Mouse (Mus musculus) frontal cortex, adult 2 months (tissue): ENCODE measurements around the gene Mcl1. TPM values are rescaled to one million over a fixed set of nuclear protein-coding genes. Genes with fewer than 3 reads are reported as not detected.
"Not testable (repeated sequence)": the region's sequence is repeated elsewhere in the genome, so short reads cannot be mapped to it uniquely, and the experiment has no call there.

ENCODE experiments used
- DNase-seq, 2 experiments: peaks; one replicate each; pipeline ENCODE4 v3.0.0; 2022; ENCODE audit warnings: low spot score in 1 of 2; ENCODE audit errors: extremely low spot score in 1 of 2
- polyA plus RNA-seq: library from polyadenylated mRNA; depleted of rRNA; stranded (reverse); fragments of >200 nt; gene quantifications from 2 replicates; pipeline ENCODE4 v1.2.3, GENCODE M21; 2012

The Mcl1 gene
- polyA plus RNA-seq, 1 experiment: 43.3 TPM

DNA sequence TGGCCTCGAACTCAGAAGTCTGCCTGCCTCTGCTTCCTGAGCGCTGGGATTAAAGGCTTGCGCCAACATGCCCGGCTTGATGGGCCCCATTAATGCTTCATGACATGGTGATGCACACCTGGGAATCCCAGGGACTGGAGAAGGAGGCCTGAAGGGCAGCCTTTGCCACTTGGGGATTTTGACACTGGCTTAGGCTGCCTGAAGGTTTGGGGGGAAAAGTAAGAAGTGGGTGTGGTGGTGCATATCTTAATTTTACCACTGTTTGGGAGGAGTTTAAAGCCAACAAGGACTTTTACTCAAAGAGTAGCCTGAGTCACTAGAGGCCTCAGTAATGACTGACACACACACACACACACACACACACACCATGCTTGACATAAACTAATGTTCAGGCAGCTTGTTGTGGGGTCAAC is 6.4 kb downstream of the Mcl1 start:
- DNase-seq: no peak

DNA sequence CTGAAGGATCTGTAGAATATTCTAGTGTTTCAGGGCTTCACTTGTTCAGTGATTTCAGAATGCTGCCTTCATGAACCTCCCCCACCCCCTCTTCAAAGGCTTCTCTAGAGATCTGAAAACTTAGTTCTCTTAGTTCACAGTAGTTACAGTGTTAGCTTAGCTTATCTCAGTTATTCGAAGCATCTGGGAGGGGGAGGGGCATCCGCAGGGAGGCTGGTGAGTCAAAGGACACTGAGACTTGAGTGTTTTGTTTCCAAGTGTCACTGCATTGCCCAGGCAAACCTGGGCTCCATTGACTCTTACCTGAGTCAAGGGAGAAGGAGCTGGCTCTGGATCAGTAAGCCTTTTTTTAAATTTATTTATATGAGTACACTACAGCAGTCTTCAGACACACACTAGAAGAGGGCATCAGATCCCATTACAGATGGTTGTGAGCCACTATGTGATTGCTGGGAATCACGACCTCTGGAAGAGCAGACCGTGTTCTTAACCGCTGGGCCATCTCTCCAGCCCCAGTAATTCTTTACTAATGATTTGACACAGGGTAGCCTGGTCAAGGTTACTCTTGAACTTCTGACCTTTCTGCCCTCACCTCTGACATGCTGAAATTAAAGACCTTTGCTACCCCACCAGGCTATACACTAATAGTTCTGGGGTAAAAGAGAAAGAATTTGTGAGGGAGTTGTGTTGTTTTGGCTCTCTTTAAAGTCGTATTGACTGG is 7.7 kb downstream of the Mcl1 start:
- DNase-seq: no peak

DNA sequence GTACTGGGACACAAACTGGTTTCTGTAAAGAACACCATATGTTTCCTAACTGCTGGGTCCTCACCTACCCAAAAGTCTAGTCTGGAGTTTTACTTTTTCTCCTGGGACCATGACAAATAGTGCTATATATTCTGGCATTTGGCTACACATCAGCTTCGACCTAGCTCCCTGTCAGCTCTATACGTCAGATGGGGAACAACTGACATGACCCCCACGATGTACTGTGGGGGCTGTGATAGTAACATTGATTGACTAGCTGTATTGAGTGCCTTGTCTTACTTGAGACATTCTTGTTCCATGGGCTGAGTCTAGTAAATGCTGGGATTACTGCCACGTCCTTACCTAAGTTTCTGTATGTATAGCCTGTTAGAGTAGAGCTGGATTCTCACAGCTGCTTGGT is 8.9 kb downstream of the Mcl1 start:
- DNase-seq: no peak

DNA sequence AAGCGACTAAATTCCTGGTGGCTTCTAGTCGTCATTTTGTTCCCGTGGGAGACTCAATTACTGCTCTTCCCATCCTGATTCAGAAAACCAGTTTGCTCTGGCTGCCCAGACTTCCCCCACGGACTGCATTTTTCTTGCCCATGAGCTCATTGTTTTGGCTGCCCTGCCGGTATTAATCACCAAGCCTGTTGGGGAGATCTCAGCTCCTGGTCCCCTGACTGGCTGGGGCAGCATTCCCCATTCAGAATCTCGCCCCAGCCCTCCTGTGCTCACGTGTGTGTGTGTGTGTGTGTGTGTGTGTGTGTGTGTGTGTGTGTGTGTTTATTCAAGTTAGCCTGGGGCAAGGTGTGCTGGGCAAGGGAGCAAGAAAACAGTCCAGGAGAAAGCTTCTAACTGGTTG is 9.4 kb downstream of the Mcl1 start:
- DNase-seq: peak in 1 of 2 experiments; percentile 46

DNA sequence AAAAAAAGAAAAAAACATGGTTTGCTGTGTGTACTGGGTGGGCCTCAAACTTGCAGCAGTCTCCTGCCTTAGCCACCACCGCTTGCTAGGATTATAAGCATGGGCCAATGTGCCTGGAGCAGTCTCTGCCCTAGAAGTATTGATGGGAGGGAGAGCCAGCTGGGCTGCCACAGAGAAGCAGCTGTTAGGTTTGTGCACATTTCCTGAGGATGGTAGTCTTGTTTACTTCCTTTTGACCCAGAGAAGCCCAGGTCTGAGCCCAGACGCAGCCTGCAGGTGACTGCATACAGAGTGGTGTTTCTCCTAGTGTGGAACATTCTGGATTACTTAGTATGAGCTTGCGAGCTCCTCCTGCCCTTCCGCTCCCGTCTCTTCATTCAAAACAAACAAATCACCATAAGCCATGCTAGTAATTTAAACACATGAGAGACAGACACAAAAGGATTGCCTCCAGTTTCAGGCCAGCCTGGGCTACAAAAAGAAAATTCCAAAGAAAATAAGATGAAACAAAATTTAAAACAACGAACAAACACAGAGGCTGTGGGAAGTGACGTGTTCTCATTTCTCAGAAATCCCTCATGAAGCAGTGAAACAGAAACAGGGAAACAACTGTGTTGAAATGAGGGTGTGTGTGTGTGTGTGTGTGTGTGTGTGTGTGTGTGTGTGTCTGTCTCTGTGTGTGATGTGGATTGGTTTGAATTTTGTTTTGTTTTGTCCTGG is 10.2 kb downstream of the Mcl1 start:
- no peak for DNase-seq

DNA sequence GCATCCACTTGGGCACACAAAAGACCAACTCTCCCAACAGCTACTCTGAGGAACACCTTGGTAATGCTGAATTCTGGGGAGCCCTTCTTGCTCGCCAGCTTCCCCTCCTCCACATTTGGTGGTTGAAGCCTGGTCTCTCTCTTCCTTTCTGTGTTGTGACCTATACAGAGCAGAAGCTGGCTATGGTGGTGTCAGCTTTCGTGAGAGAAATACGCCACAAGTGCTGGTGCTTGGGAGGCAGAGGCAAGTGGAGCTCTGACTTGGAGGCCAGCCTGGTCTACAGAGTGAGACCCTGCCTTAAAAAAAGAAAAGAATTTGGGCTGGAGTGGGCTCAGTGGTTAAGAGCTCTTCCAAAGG is 10.7 kb downstream of the Mcl1 start:
- DNase-seq: no peak

DNA sequence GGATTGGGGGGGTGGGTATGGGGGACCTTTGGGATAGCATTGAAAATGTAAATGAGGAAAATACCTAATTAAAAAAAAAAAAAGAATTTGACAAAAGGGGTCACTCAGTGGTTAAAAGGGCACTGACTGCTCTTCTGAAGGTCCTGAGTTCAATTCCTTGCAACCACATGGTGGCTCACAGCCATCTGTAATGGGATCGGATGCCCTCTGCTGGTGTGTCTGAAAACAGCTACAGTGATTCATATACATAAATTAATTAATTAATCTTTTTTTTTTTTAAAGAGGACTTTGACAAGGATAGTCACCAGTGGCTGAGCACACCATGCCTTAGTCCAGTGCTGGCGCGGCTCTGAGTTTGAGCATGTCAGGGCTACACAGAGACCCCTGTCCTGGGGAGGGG is 11.8 kb downstream of the Mcl1 start:
- DNase-seq: not testable (repeated sequence)

DNA sequence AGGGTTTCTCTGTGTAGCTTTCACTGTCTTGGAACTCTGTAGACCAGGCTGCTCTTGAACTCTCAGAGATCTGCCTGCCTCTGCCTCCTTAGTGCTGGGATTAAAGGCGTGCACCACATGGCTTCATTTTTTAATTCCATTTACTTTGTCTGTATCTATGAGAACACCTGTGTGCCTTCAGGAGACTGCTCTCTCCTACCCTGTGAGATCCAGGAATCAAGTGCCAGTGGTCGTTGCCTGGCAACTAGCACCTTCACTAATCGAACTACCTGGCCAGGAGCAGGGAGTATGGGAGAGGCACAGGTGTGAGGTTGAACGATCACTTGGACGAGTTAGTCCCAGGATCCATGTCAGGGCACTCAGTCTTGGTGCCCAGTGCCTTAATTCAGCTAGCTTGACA is 12.6 kb downstream of the Mcl1 start:
- no peak for DNase-seq

DNA sequence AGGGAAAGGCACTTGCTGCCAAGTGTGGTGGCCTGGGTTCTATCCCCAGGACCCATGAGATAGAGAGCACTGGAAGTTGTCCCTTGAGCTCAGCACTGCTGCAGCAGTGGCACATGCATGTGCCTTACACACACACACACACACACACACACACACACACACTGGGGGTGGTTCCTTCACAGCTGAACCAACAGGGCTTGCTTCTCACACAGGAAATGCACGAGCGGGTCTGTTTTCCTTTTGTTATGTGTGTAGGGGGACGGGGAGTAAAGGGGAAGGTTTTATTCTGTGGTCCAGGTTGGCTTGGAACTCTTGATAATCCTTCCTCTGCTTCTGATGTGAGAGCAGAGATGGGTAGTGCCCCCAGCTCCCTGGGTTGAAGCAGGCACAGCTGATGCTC is 13.9 kb downstream of the Mcl1 start:
- no peak for DNase-seq

DNA sequence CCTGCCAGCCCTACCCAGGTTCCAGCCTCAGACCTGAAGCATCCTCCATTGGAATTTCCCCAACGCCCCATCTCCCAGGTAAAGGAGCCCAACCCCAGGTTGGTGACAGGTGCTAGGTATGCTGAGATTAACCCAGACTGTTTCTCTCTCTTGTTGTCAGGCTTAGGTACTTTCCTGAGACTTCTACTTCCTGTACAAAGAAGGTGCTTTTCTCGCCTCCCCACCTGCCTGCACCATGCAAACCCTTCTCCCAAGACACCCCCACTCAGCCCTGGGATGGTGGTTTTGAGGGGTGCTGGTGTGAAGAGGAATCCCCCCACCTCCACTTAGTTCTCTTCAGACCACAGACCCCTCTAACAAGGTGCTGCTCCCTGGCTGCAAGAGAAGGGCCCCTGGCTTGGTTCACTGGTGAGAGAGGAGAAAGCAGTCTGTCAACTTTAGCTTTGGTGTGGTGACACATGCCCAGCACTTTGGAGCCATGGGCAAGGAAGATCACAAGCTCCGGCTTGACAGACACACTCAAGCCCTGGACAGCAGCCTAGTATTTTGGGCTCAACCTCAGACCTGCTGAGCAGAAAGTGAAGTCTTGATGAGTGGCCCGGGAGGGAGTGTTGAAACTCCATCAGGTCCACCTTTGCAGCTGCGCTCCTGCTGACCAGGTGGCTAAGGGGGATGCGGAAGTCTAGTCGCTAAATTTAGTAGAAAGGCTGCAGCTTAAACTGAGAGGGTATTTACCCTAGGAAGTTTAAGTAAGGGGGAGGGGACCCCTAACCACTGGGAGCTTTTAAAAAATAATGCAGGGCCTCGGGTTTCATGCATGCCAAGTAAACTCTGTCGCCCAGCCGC is 14.5 kb downstream of the Mcl1 start:
- no peak for DNase-seq

DNA sequence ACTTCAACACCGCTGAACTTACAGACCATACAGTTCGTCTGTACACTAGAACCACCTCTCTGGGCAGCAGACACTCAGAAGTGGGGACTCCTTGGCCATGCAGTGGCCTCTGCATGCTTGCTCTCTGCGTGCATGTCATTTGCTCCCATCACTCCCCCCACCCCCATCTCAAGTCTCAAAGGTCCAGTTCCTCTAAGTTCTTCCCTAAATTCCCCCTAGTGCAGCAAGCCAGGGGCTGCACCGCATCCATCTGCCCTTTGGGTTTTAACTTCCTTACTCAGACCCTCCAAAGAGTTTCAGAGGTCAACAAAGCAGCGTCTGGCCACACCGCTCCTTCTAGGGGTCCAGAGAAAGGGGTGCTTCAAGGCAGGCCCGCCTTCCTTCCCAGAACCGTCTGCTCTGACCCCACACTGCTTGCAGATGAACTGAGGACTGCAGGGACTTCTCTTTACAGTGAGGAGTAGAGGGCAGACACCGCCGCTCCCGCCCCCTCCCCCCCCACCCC is 15.2 kb downstream of the Mcl1 start:
- DNase-seq: no peak

DNA sequence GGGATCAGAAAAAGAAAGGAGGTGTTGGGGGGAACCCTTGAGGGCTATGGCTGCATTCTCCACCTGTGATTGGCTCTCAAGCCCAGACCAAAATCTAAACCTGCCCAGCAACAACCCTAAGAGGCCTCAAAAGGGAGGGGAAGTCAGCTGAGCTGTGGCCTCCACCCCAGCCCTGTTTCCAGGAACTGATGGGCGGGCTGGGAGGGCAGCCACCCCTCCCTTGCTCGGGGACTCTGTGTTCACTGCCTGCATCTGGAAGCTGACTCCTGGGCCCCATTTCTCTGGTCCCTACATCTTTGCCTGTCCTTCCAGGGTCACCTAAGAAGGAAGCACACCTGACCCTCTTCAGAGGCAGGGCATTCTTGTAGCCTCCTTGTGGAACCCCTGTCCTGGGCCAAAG is 15.6 kb downstream of the Mcl1 start:
- DNase-seq: no peak

DNA sequence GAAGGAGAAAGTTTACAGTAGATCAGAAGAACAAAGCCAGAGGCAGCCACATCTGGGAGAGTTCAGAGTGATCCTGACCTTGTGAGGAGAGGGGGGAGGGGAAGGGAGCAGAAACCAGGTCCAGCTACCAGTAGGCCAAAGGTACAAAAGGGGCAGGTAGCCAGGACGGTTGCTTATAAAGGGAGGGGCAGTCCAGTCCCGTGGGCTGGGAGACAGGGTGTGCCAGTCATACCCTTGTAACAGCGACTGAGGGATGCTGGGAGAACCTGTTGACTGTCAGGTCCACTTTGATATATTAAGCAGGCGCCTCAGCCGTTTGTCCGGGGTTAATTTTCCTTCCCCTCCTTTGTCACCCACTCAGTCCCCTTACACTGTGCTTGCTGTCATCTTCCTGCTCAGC is 16.2 kb downstream of the Mcl1 start:
- DNase-seq: no peak

DNA sequence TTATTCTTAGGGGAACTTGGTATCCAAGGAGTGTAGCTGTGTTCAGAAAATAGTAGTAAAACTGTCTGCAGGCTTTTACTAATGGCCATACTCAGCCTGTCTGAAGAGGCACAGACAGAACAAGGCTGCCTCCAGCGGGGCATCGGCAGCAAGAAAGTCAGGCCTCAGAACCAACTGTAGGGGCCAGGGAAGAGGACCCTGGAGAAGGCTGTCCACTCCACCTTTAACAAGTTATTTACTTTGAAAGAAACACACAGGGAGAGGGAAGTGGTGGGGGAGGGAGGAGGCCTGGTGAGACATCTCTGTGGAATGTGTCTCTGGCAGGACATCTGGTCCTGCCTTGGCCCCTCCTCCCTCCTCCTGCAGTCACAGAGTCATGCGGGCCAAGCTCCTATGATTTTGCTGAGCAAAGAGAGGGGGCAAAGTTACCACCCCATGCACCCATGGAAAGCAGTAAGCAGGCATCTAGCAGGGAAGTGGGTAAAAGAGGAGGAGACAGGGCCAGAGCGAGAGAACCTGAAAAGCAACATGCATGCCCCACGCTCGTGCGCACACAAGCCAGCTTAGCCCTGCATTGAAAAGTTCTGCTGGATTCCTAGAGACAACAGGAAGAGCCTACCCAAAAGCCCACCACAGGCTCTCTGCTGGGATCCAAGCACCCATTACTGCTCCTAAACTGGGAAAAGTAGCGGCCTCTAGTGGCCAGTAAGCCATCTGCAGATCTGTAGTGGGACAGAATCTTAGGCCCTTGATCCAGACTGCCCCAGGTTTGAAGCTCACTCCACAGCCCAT is 16.9 kb downstream of the Mcl1 start:
- DNase-seq: peak in 1 of 2 experiments; percentile 71

DNA sequence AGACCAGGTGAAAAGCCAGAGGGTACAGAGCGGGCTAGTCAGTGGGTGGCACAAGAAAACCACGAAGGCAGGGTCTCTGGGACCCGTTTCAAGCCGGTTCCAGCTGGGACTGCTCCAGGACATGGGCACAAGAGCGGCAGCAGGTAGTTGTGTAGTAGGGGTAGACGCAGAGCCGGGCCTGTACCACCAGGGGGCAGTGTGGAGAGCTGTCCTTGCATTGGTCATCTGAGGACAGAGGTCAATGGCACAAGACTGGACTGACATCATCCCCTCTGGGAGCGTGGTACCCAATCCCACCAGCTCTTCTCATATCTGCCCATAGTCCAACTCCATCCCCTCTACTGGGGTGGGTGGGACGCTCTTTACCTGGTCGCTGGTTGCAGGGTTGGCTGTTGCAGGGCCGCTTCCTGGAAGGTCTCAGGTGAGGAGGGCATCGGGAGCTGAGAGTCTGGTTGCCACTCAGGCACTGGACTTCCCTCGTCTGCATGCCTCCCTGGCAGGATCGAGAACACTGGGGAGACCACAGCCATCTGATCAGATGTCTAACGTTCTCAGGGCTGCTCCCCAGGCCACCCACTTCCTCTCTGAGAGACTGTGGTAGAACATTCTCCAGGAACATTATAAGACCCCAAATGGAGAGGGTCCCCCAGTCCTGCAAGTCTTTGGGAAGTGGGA is 18.3 kb downstream of the Mcl1 start:
- peak in 1 of 2 experiments; percentile 64 for DNase-seq

DNA sequence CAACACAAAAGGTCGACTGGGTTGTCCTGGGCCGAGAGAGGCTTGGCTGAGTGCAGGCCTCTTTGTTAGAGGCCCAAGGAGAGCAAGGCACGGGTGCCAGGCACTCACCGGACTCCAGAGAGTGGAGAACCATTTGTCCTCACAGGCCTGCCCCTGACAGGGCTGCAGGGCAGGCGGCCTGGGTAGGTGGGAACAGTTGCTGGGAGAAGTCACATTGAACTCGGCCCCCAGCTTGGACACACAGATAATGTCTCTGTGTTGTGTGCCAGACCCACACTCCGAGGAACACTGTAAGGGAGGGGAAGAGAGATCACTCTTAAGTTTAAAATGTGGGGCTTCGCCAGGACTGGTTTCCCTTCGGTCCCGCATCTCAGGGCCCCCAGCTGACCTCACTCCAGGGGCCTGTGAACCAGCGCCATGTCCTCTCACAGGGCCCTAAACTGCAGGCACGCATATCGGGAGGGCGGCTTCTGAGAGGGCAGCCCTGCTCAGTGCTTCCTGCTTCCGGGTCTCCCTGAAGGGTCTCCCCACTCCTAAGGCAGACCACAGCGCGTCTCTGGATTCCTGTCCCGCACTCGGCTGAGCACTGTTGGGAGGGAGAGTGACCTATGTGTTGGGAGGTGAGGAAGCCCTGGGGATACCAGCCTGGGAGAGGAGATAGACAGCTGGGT is 19.0 kb downstream of the Mcl1 start:
- DNase-seq: no peak

DNA sequence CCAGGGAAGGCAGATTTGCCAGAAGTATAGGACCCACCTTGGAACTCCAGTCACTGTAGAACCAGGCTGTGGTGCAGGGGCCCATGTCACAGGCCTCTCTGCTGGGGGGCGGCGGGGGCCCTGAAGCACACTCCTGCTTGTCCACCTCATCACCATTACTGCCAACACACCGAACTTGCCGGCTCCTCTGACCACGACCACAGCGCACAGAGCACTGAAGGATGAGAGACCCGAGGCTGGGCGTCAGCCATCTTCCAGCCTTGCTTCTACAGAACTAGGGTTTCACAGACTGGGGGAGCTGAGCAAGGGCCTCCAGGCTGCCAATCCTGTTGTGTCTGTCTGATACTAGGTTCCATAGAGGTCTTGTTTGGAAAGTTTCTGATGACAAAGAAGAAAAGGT is 21.0 kb downstream of the Mcl1 start:
- no peak for DNase-seq

DNA sequence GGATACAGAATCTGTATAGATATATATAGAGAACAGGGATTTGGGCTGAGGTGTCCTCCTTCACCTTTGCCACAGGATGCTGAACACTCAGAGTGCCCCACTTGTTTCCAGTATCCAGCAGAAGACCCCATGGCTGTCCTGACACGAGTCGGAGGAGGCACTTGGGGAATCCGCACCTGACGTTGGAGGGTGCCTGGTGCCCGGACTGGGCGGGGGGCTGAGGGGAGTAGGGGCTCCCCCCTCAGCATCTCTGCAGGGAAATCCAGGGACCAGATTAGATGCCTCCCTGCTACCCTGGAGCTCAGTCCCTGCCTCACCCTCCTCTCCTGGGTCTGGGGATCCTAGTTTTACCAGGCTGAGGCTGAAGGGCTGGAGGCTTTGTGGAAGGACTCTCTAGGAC is 22.1 kb downstream of the Mcl1 start:
- DNase-seq: no peak

DNA sequence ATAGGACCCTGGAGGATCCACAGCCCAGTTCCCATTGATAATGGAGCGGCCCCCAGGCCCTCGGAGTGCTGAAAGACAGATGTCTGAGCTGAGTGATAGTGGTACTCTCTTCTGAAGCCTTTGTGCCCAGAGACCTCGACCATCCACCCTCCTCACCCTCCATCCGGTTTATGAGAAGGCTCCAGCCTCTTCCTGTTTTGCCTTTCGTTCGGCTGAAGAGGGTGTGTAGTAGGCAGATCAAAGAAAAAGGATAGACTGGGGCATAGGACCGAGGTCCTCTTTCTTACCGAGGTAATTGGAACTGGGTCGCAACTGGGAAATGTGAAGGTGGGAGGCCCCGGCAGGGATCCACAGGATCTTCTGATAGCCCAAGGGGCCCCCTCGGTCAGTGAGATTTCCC is 22.8 kb downstream of the Mcl1 start:
- no peak for DNase-seq
